Mouse (Mus musculus): Measurements from ENCODE around the gene Mug1. TPM values are rescaled to one million over a fixed set of nuclear protein-coding genes. Genes with fewer than 3 reads are reported as not detected.
"Not testable (repeated sequence)": the region's sequence is repeated elsewhere in the genome, so short reads cannot be mapped to it uniquely, and the experiment has no call there.

Mug1 gene
- polyA plus RNA-seq (2012; rRNA removed), result not detected in 2 replicates

GRCm38 (mm10) chr6:121838271-121838670 is at the start of gene Mug1:
Gene Mug1 (plus strand): TSS chr6:121838541.
- DNase-seq (ENCODE audit: extremely low spot score in 1 of 2, low spot score in 1 of 2), result not testable (repeated sequence)

GRCm38 (mm10) chr6:121828034-121828433 is 10.3 kb upstream of the Mug1 start:
- no peak for DNase-seq (ENCODE audit: extremely low spot score in 1 of 2, low spot score in 1 of 2)

GRCm38 (mm10) chr6:121836361-121836760 is 2.0 kb upstream of the Mug1 start:
- DNase-seq (ENCODE audit: extremely low spot score in 1 of 2, low spot score in 1 of 2), result no peak

GRCm38 (mm10) chr6:121848378-121848777 is 10.0 kb downstream of the Mug1 start:
- no peak for DNase-seq (ENCODE audit: extremely low spot score in 1 of 2, low spot score in 1 of 2)

Other genes with a start within 250 kb of the Mug1 start
- gene A2m, start 203.2 kb upstream of the Mug1 start, polyA plus RNA-seq (2012; rRNA removed), result 1.7 and 2.4 TPM in 2 replicates
- gene Gm7298, start 105.6 kb upstream of the Mug1 start, polyA plus RNA-seq (2012; rRNA removed), result not detected in 2 replicates
- not detected in 2 replicates for gene Mug2, start 168.2 kb downstream of the Mug1 start, polyA plus RNA-seq (2012; rRNA removed)